Mouse (Mus musculus) left cerebral cortex, adult 9 months (tissue): ENCODE measurements around the gene Pkd1l2.

Source experiments
- DNase-seq, 2 experiments: peaks; one replicate each; pipeline ENCODE4 v3.0.0; 2022; ENCODE audit warnings: low spot score in 2 of 2

The Pkd1l2 gene

DNA sequence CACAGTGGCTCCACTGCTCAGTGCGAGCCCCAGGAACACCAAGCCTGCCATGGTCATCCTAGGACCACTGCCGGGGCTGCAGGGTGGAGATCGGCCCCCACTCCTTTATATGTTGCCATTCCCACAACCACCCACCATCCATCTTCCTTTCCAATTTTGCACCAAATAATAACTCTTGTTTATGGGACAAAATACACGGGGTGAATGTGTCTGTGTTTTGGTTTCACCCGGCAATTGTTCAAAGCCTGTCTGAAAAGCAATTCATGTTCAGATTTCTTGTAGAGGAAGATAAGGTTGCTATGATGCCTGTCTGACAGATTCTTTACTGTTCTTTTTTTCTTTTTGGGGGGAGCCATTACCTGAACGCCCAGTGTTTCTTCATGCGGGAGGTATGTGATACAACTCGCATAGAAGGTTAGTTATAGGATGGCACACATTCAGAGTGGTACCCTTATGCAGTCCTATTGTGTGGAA is at the start of gene Pkd1l2:
Pkd1l2 (minus strand) TSS at position 51 of the 474 bp plus-strand sequence.
- DNase-seq = no peak

DNA sequence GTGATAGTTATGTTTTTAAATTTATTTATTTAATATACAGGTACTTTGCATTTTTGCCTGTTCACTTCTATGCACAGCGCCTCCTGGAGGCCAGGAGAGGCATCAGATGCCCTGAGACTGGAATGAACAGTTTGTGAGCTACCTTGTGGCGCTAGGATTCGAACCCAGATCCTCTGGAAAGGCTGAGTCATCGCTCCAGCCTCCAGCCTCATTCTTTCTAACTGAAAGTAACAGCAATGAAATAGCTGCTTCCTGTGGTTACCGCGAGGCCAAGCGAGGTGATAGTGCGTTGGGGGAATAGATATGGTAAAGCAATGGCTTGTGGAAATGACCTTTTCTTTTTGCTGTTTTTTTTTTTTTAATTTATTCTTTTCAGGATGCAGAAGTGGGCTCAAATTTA is 44.8 kb upstream of the Pkd1l2 start:
- no peak for DNase-seq

DNA sequence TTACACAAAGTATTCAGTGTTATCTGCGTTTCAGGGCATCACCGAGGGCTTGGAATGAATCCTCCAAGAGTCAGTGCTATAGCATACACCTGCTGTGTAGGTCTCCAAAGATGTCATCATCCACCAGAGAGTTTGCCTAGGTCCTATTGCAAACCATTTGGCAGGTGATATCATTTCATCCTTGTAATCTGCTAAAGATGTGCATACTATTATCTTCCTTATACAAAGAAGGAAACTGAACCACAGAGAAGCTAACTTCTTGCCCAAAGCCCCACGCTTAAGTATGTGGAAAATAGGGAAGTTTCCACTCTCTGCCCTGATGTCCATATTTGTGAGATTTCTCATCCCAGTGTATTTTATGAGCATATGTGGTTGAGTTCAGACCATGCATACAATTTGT is 44.2 kb upstream of the Pkd1l2 start:
- no peak for DNase-seq

GRCm38 (mm10) chr8:117125854-117126253 is 43.6 kb upstream of the Pkd1l2 start:
- no peak for DNase-seq

DNA sequence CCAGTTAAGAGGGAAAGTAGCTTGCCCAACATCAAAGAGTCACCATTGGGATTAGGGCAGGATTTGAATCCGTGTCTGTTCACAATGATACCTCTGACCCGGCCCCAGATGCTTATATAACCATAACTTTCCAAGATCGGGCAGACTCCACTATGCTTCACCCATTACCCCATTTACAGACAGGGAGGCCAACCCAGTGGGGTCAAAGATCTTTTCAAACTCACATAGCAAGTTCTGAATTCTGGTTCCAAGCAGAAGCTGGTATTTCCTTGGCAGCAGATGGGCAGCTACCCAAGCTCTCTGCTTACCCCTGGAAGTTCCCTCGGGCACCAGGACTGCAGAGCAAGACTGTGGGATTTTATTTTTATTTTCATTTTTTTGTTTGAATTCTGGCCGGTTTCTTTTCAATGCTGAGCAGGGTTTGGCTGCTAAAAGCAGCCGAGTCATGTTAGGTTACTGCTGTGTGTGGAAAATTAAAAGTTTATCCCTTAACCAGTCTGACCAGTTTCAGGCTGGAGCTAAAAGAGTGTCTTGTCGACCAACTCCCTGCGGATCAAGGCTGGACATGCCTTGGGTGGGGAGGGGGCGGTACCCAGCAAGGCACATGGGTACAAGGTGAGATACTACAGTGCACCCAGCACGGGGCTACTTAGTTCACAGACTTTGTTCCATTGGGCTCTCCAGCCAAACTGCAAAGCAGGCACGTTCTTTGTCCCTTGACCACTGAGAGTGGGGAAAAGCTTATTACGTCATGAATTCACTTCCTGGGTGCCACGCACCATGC is 41.8 kb upstream of the Pkd1l2 start:
- no peak for DNase-seq

DNA sequence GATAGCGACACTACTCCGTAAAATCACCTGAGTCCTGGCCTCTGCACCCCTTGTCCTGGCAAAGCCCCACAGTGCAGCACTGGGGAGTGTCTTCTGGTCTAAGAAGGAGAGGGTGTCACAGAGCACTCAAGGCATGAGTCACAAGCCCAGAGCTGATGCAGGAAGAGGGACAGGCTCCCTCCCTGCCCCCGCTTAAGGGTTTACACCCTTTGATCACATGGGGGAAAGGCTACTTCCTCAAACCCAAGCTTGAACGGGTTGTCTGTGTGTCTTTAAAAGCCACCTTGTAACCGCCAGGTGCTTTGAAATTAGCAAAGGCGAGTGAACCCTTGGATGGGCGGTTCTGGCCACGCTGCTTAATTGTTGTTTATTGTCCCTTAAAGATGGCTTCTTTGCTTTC is 39.0 kb upstream of the Pkd1l2 start:
- no peak for DNase-seq

GRCm38 (mm10) chr8:117118409-117118808 is 36.2 kb upstream of the Pkd1l2 start:
- DNase-seq = peak in 1 of 2 experiments; percentile 20

DNA sequence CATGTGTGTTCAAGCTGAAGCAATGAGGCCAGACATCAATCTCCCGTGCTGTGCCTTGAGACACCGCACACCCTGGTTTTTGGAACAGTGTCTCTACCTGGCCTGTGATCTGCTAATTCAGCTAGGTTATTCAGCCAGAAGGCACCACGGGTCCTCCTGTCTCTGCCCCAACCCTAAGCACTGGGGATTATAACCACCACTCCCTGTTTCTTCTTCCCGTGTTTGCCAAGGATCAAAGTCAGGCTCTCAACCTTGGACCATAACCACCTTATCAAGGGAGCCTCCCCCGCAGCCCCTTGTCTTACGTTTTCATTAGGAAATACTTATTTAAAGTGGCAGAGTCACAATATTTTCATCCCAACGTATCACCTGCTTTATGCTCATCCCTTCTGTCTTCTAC is 34.3 kb upstream of the Pkd1l2 start:
- DNase-seq = no peak

DNA sequence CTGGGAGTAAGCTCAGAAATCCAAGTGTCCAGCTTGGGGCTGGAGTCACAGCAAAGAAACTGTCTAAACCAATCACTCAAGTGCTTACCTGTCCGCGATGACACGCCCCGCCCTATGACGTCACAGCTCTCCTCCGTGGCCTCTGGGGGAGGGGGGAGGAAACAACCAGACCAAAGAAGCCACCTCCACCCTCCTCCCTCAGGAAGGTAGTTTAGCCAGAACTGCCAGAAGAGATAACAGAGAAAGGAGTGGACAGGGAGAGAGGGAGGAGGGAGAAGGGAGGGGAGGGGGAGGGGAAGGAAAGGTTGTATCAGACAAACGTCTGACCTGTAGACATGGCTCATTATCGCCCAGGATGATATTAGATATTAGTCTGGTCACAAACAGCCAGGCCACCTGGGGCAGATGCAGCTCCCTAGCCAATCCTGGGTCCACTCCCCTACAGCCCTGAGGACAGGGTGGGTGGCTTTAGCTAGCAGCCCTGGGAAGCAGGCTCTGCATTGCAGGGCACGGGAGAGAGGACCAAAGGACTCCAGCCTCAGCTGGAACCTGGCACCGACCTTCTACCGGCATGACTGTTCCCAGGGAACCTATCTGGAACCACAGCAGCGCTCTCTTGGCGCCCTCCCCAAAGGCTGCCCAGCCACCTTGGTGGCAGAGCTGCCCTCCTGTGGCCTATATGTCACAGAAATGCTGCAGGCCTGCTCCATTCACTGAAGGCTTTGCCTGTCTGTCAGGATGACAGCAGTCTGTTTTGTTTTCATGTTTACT is 33.6 kb upstream of the Pkd1l2 start:
- no peak for DNase-seq

- DNase-seq = no peak
These were observed 32.8 kb upstream of the Pkd1l2 start for GRCm38 (mm10) chr8:117115094-117115493.

DNA sequence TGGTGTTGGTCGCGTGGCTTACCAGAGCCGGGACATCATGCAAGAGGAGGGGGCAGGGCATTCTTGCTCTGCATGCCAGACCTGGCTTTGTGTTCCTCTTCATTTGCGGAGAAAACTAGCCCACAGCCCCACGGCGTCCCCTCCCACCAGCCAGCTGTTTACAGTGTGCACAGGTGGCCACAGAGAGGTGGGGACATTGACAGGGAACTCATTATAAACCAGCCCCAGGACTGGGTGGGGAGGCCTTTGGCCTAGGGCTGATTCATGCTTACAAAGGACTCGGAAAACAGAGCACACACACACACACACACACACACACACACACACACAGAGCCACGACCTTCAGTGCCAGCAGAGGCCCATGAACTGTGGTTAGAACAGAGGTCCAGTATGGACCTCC is 30.0 kb upstream of the Pkd1l2 start:
- DNase-seq = no peak

GRCm38 (mm10) chr8:117111641-117112040 is 29.4 kb upstream of the Pkd1l2 start:
- no peak for DNase-seq

- DNase-seq = peak in 1 of 2 experiments; percentile 60
These were observed 27.6 kb upstream of the Pkd1l2 start for GRCm38 (mm10) chr8:117109801-117110390.

DNA sequence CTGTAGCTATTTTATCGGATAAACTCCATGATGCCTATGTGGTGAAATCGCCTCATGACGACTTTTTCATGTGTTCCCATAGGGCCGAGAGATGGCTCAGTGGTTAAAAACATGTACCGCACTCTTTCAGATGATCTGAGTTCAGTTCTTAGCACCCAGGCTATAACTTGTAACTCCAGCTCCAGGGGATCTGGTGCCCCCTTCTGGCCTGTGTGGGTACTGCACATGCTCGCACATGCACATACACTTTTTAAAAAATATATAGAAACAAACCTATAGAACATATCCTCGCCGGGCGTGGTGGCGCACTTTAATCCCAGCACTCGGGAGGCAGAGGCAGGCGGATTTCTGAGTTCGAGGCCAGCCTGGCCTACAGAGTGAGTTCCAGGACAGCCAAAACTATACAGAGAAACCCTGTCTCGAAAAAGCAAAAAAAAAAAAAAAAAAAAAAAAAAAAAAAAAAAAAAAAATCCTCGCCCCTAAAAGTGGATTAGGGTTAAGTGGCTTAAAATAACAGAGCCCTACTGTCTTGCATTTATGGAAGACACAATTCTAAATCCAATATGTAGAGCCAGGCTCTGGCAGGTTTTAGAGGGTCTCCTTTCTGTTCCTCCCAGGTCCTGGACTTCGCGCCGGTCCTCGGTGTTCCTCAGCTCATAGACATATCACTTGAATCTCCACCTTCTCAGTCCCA is 26.9 kb upstream of the Pkd1l2 start:
- no peak for DNase-seq

DNA sequence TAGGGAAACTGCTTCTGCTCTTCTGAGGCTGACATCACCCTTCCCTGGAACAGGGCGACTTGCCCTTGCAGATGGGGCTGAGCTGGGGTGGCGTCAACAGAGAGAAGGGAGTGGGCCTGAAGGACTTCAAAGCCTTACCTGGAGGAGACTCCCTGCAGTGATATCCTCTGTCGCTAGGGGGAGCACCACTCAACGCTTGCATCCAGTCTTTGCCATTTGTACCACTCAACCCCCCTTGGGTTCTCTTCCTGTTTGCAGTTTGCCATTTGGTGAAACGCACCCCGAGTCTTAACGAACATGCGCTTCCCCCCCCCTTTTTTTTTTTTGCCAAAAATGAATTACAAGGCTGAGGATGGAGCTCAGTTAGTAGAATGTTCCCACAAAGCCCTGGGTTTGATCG is 25.3 kb upstream of the Pkd1l2 start:
- peak in 1 of 2 experiments; percentile 78 for DNase-seq

DNA sequence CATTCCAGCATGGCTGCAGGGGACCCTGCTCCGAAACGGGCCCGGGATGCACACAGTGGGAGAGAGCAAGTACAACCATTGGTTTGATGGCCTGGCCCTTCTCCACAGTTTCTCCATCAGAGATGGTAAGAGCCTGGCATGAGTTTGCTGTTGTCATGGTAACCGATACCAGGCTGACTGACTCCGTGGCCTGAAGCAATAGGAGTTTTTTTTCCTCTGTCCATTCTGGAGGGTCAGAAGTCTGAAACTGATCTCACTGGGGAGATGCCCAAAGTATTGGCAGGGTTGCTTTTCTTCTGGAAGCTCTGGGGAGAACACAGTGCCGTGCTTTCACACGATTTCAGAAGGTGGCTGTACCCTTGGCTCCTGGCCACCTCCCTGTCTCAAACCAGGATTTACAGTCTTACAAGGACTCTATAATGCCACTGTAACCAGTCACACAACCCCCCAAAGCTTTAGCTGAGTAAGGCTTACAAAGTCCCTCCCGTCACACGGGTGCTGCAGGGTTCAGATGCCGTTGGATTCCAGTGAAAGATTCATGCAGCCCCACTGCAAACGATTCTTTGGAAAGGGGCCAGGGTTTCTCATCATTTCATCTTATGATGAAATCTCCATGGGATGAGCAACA is 15.4 kb upstream of the Pkd1l2 start:
- peak in 1 of 2 experiments; percentile 16 for DNase-seq

DNA sequence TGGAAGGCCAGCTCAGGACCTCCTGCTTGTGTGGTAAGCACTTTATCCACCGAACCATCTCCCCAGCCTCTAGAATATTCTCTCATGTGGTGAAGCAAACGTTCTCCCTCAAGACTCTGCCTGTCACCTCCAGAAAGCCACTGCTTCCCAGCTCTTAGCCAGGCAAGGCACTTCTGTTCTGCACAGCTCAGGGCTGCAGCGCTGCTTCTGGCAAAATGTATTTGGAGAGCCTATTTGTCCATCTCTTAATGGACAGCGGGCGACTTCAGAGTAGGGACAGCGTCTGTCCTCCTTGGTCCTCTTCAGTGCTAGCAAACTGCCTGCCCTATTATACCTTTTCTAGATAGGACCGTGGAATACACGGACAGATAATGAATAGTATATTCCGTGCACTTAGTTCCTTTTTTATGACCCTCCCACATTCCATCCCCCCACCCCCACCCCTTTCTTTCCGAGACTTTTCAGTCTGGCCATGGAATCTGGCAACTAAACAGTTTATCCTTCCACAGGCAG is 14.9 kb upstream of the Pkd1l2 start:
- no peak for DNase-seq

DNA sequence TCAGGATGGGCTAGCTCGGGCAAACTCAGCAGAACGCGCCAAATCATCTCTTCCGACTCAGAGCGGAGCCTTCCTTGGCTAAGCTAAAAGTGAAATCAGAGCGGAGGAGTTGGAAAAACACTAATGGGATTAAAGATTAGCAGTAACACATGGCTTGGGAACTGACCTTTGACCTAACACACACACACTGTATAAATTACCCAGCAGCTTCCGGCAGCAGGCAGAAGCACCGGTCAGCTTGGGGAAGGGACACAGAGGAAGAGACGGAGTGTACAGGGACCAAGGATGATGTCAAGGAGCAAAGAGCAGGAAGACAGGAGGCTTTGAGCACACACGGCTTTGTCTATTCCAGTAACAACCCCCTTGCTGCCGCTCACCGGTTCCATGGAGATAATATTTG is 13.4 kb upstream of the Pkd1l2 start, which contains the start of gene Bco1:
Bco1 (plus strand) TSS at position 208 of the 400 bp plus-strand sequence.
- DNase-seq = no peak

- peak; percentile 11 to 61 for DNase-seq
These were observed 11.8 kb upstream of the Pkd1l2 start for GRCm38 (mm10) chr8:117094053-117094452.

GRCm38 (mm10) chr8:117089802-117090201 is 7.6 kb upstream of the Pkd1l2 start:
- DNase-seq = no peak

DNA sequence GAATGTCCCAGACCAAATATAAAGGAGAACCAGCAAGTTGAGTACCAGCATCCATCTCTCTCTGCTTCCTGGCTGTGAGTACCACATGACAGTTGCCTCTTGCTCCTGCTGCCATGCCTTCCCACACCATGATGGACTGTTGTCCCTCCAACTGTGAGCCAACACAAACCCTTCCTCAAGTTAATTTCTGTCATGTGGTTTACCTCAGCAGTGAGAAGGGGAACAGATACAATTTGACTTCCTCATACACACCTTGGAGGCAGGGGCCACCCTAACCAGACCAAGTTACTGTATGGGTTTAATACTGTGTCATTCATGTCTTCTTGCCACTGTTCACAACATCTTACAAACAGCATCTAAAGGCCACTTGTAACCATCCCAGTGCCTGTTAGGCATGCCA is 4.8 kb upstream of the Pkd1l2 start:
- DNase-seq = no peak
